Mouse (Mus musculus): Measurements from ENCODE around the gene Ptpdc1. TPM values are rescaled to one million over a fixed set of nuclear protein-coding genes. Genes with fewer than 3 reads are reported as not detected.
A peak's percentile ranks its signal among the peaks of the same experiment; 100 is the strongest.

Ptpdc1 gene
- polyA plus RNA-seq, 1 experiment = 2.9 TPM

DNA sequence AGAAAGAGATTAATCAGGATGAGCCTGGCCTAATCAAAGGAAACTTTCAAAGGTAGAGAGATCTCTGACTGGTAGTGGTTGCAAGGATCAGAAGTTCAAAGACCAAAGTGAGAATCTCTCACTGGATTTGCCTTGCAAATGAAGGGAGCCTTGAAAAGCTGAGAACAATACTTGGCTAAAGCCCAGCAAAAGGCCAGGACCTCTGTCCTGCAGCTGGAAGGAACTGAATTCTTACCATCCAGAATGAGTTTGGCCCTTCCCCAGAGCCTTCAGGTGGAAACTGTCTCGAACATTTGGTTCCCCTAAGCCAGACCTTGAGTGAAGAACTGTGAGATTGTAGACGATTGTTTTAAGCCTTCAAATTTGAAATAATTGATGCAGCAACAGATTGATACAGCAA lies 12.2 kb upstream of the Ptpdc1 start:
- Histone ChIP-seq H3K4me3 (ENCODE audit: insufficient read depth, low read length) (no peak overlapping the region), H3K27ac (ENCODE audit: insufficient read depth, low read depth, low read length) (no peak overlapping the region), H3K4me1 (ENCODE audit: control insufficient read depth, insufficient read depth, low read length) (no peaks in the 10 kb centered on the region)
- TF ChIP-seq CTCF (IDR thresholded peaks at IDR 0.05; ENCODE audit: low read depth, low read length) (no peak), POLR2A (IDR thresholded peaks at IDR 0.05; ENCODE audit: borderline replicate concordance, low read depth, low read length) (no peak)

DNA sequence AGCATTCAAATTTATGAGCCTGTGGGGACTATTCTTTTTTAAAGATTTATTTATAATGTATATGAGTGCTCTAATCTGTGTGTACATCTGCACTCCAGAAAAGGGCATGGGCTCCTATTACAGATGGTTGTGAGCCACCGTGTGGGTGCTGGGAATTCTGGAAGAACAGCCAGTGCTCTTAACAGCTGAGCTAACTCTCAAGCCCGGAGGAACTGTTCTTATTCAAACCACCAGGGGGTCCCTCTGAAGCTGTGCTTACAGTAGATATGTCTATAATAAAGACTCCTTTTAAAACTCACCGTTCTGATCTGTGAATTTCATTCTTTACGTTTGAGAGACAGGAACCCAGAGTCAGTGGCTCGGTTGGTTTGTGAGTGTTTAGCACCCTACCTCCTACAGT lies 6.2 kb upstream of the Ptpdc1 start:
- Histone ChIP-seq H3K27ac (ENCODE audit: insufficient read depth, low read depth, low read length) (no peak overlapping the region), H3K4me3 (ENCODE audit: insufficient read depth, low read length) (no peak overlapping the region), H3K4me1 (ENCODE audit: control insufficient read depth, insufficient read depth, low read length) (no peaks in the 10 kb centered on the region)
- TF ChIP-seq POLR2A (IDR thresholded peaks at IDR 0.05; ENCODE audit: borderline replicate concordance, low read depth, low read length) (no peak), CTCF (IDR thresholded peaks at IDR 0.05; ENCODE audit: low read depth, low read length) (no peak)

DNA sequence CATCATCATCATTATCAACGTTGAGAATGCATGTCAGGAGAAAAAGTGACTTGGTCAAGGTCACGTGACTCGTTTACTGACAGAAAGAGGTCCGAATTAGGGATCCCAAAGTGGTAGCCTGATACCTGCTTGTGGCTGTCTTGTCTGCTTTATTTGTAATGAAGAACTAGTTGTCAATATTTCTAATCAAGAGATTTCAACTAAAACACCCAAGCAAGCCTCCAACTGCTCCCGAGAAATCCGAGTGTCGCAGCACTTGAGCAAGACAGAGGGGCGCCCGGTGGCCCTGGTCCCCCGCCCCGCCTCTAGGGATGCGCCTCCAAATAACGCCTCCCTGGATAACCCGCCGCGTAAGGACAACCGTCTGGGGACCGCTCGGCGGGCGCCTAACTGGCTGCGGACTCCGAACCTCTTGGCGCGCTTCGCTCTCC lies 481 bp downstream of the Ptpdc1 start:
- TF ChIP-seq CTCF (IDR thresholded peaks at IDR 0.05; ENCODE audit: low read depth, low read length) (no peak), POLR2A (IDR thresholded peaks at IDR 0.05; ENCODE audit: borderline replicate concordance, low read depth, low read length) (no peak)
- H3K4me1 ChIP-seq (ENCODE audit: control insufficient read depth, insufficient read depth, low read length) = no peaks in the 10 kb centered on the region
- peak overlapping the region; percentile 81 for H3K4me3 ChIP-seq (ENCODE audit: insufficient read depth, low read length)
- H3K27ac ChIP-seq (ENCODE audit: insufficient read depth, low read depth, low read length) = peak overlapping the region; percentile 50

DNA sequence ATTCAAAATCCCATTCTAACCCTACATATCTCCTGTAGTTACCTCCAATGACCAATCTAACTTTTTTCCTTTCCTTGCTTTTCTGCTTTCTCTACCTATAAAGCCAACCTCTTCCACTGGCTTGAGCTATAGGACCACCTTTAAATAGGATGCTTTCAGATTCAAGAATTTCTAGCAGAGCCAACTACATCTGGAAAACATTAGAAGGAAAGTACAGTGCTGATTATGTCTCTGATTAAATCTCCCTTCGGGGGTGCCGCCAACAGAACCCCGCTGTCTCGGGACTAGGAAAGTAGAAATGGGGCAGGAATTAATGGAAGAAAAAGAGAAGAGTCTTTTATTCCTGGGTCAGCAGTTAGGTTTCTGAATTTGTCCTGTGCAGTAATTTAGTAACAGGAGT lies 6.6 kb downstream of the Ptpdc1 start:
- Histone ChIP-seq H3K4me1 (ENCODE audit: control insufficient read depth, insufficient read depth, low read length) (no peaks in the 10 kb centered on the region), H3K4me3 (ENCODE audit: insufficient read depth, low read length) (no peak overlapping the region), H3K27ac (ENCODE audit: insufficient read depth, low read depth, low read length) (no peak overlapping the region)
- TF ChIP-seq CTCF (IDR thresholded peaks at IDR 0.05; ENCODE audit: low read depth, low read length) (no peak), POLR2A (IDR thresholded peaks at IDR 0.05; ENCODE audit: borderline replicate concordance, low read depth, low read length) (no peak)

DNA sequence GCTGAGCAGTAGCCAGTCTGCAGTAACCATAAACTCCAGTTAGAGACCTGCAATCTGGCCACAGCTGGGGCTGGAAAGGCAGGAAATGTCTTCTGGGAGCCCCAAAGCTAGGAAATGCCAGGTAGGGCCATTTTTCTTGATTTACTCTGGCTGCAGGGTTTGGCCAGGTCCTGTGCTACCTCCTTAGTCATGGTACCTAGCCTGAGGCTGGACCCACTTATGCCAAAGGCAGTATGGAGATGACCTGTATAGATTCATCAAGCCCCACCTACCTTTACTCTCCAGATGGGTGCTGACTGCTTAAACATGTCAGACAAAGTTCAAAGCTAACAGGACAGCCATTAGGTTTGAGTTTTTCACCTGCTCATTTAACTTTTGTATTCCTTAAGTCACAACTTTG lies 7.7 kb downstream of the Ptpdc1 start:
- H3K27ac ChIP-seq (ENCODE audit: insufficient read depth, low read depth, low read length) = no peak overlapping the region
- no peak for TF ChIP-seq POLR2A (IDR thresholded peaks at IDR 0.05; ENCODE audit: borderline replicate concordance, low read depth, low read length)
- TF ChIP-seq CTCF (IDR thresholded peaks at IDR 0.05; ENCODE audit: low read depth, low read length) = no peak
- no peaks in the 10 kb centered on the region for H3K4me1 ChIP-seq (ENCODE audit: control insufficient read depth, insufficient read depth, low read length)
- H3K4me3 ChIP-seq (ENCODE audit: insufficient read depth, low read length) = no peak overlapping the region

DNA sequence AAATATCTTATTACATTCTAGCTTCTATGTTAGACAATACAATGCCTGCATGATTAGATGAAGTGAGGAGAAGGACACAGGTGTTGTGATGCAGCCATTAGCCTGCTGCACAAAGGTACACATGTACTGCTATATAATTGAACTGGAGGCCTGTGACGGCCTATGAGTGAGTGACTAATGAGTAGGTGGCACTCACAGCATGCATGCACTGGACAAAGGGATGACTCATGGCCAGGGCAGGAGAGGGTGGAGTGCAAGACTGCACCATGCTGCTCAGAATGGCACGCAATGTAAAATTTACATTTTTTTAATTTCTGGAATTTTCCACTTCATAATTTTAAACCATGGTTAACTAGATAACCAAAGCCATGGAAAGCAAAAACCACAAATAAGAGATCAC lies 10.9 kb downstream of the Ptpdc1 start:
- Histone ChIP-seq H3K27ac (ENCODE audit: insufficient read depth, low read depth, low read length) (no peak overlapping the region), H3K4me1 (ENCODE audit: control insufficient read depth, insufficient read depth, low read length) (peaks cover 2% of the 10 kb centered on the region; the same call in 1 of the 2 replicates), H3K4me3 (ENCODE audit: insufficient read depth, low read length) (no peak overlapping the region)
- TF ChIP-seq CTCF (IDR thresholded peaks at IDR 0.05; ENCODE audit: low read depth, low read length) (no peak), POLR2A (IDR thresholded peaks at IDR 0.05; ENCODE audit: borderline replicate concordance, low read depth, low read length) (no peak)

DNA sequence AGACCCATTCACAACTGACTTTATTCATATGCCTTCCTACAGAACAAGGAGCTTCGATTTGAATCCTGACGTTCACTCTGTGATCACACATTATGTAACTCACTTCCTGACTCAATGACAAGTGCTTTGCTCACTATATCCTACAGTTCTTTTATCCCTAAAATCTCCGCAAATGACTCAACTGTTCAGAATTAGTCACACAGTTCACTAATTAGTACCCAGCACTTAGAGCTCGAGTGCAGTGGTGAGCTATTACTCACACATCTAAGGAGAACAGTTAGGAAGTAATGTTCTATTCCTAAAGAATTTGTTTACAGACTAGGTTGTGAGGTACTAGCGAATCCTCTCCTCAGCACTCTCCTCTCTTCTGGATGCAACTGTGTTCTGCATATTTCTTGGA lies 16.4 kb downstream of the Ptpdc1 start:
- Histone ChIP-seq H3K27ac (ENCODE audit: insufficient read depth, low read depth, low read length) (no peak overlapping the region), H3K4me3 (ENCODE audit: insufficient read depth, low read length) (no peak overlapping the region), H3K4me1 (ENCODE audit: control insufficient read depth, insufficient read depth, low read length) (peaks cover 4% of the 10 kb centered on the region; the same call in 1 of the 2 replicates)
- TF ChIP-seq CTCF (IDR thresholded peaks at IDR 0.05; ENCODE audit: low read depth, low read length) (no peak), POLR2A (IDR thresholded peaks at IDR 0.05; ENCODE audit: borderline replicate concordance, low read depth, low read length) (no peak)

DNA sequence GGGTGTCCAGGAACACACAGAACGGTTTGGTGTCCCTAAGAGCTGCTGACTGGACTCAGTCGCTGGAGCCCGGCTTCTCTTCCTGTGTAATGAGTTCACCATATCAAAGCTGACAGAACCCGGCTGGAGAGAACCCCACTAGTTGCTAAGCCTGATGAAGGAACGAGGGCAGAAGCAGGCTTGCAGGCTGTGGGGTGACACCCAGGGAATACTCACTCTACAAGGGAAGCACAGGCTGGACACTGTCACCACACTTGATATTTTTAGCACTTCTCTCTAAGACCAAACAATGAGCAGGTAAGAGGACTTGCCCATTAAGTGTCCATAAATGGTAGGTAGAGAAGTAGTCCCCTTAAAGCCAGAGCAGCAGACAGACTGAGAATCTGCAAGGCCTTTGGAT lies 20.9 kb downstream of the Ptpdc1 start:
- no peak for TF ChIP-seq POLR2A (IDR thresholded peaks at IDR 0.05; ENCODE audit: borderline replicate concordance, low read depth, low read length)
- no peak for TF ChIP-seq CTCF (IDR thresholded peaks at IDR 0.05; ENCODE audit: low read depth, low read length)
- peaks cover 3% of the 10 kb centered on the region; the same call in 1 of the 2 replicates for H3K4me1 ChIP-seq (ENCODE audit: control insufficient read depth, insufficient read depth, low read length)
- no peak overlapping the region for H3K4me3 ChIP-seq (ENCODE audit: insufficient read depth, low read length)
- H3K27ac ChIP-seq (ENCODE audit: insufficient read depth, low read depth, low read length) = no peak overlapping the region

DNA sequence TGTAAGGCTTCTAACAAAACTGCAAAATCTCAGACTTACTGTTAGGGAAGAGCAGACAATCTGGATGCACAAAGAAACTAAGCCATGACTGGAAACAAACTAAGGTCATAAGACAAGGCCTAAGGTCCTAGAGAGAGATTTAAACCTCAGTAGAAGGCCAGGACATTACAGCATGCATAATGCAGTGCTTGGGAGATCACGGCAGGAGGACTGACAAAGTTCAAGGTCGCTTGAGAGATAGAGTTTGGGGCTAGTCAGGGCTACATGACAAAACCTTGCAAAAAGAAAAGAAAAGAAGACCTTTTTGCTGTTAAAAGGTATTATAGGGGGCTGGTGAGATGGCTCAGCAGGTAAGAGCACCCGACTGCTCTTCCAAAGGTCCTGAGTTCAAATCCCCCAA lies 22.2 kb downstream of the Ptpdc1 start:
- no peaks in the 10 kb centered on the region for H3K4me1 ChIP-seq (ENCODE audit: control insufficient read depth, insufficient read depth, low read length)
- no peak for TF ChIP-seq POLR2A (IDR thresholded peaks at IDR 0.05; ENCODE audit: borderline replicate concordance, low read depth, low read length)
- no peak for TF ChIP-seq CTCF (IDR thresholded peaks at IDR 0.05; ENCODE audit: low read depth, low read length)
- no peak overlapping the region for H3K4me3 ChIP-seq (ENCODE audit: insufficient read depth, low read length)
- no peak overlapping the region for H3K27ac ChIP-seq (ENCODE audit: insufficient read depth, low read depth, low read length)

DNA sequence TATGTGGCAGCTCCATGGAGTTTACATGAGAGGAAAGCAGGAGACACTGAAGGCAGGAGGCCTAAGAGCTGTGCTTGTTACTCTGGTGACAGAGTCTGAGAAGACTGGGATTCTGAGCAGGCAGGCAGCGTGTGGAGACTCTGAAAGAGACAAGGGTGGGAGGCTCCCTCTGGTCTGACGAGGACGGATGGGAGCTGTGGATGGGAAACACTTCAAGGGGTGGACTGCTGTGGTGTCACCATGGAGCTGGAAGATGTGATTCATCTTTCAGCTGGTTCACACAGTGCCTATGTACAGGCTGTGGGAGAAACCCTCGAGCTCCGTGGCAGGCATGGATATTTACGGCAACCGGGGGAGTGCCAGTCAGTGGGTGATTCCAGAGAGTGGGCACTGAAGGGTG lies 30.9 kb downstream of the Ptpdc1 start:
- Histone ChIP-seq H3K4me3 (ENCODE audit: insufficient read depth, low read length) (no peak overlapping the region), H3K27ac (ENCODE audit: insufficient read depth, low read depth, low read length) (no peak overlapping the region), H3K4me1 (ENCODE audit: control insufficient read depth, insufficient read depth, low read length) (no peaks in the 10 kb centered on the region)
- TF ChIP-seq POLR2A (IDR thresholded peaks at IDR 0.05; ENCODE audit: borderline replicate concordance, low read depth, low read length) (no peak), CTCF (IDR thresholded peaks at IDR 0.05; ENCODE audit: low read depth, low read length) (no peak)

DNA sequence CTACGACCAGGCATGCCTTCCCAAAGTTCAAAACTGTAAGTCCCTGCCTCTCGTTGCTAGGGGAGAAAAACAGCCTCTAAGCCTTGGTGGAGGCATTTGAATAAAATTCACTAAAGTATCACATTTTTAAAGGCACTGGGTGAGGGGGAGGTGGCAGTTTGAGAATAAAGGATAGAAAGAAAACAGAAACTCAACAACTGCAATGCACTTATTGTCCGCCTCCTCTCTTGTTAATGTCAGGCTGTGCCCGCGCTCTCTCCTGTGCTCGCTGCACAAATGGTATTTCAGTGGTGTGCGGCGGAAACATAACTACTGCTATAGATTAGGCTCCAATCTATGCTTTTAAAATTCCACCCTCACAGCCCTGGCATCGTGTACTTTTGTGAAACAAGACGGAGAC lies 31.4 kb downstream of the Ptpdc1 start:
- H3K27ac ChIP-seq (ENCODE audit: insufficient read depth, low read depth, low read length) = no peak overlapping the region
- TF ChIP-seq CTCF (IDR thresholded peaks at IDR 0.05; ENCODE audit: low read depth, low read length) (no peak), POLR2A (IDR thresholded peaks at IDR 0.05; ENCODE audit: borderline replicate concordance, low read depth, low read length) (no peak)
- no peaks in the 10 kb centered on the region for H3K4me1 ChIP-seq (ENCODE audit: control insufficient read depth, insufficient read depth, low read length)
- no peak overlapping the region for H3K4me3 ChIP-seq (ENCODE audit: insufficient read depth, low read length)

All from bone marrow macrophage, adult 2 months (primary cell).